Mouse (Mus musculus) stomach, embryonic 14.5 days (tissue): ENCODE data around the gene Ubap2l. TPM values are rescaled to one million over a fixed set of nuclear protein-coding genes. Genes with fewer than 3 reads are reported as not detected.

Source experiments
- microRNA counts: library from miRNA; unstranded; fragments of <30 nt; microRNA quantifications from one replicate; lab custom pipeline; 2016
- microRNA-seq: library from miRNA; unstranded; fragments of <30 nt; microRNA quantifications from one replicate; pipeline ENCODE4, GENCODE M21; 2016
- polyA plus RNA-seq: library from polyadenylated mRNA; unstranded; fragments of >200 nt; fragmentation: Nextera tagmentation; extraction: Ambion mirVana; gene quantifications from 2 replicates; pipeline ENCODE4 v1.2.1, GENCODE M21; 2014

Ubap2l gene
- polyA plus RNA-seq, 1 experiment from 2014 or later = 258 TPM

MicroRNA genes within 50 kb of the gene (microRNA counts, 519-probe panel; counts per million panel counts)
- microRNA mmu-miR-190b (lab: Ali Mortazavi, UCI) = 3,480 counts per million, percentile 68 among the panel's probes with 10 or more counts

Small RNA genes lying within 50 kb of the gene (microRNA-seq; reads per million reads assigned to microRNA genes)
- 14.8 reads per million, percentile 25 among the genes with 10 or more reads in this experiment for gene Mir190b
- 1.3 reads per million for gene Mir7669

Other genes with a start within 250 kb of the Ubap2l start
- 4.0 and 5.7 TPM in 2 replicates for gene She, start 221.3 kb downstream of the Ubap2l start, polyA plus RNA-seq
- 1.6 and 1.8 TPM in 2 replicates for gene Il6ra, start 139.4 kb downstream of the Ubap2l start, polyA plus RNA-seq
- gene Atp8b2, start 89.1 kb downstream of the Ubap2l start, polyA plus RNA-seq = 19.0 and 21.0 TPM in 2 replicates
- 122 and 123 TPM in 2 replicates for gene Hax1, start 53.8 kb downstream of the Ubap2l start, polyA plus RNA-seq
- gene 4933434E20Rik, start 992 bp downstream of the Ubap2l start, polyA plus RNA-seq = 157 and 162 TPM in 2 replicates
- gene Tpm3, start 20.0 kb upstream of the Ubap2l start, polyA plus RNA-seq = 533 and 553 TPM in 2 replicates
- 0.69 and 0.98 TPM in 2 replicates for gene Nup210l, start 51.5 kb upstream of the Ubap2l start, polyA plus RNA-seq
- 2,110 and 2,351 TPM in 2 replicates for gene Rps27, start 161.0 kb upstream of the Ubap2l start, polyA plus RNA-seq
- gene Rab13, start 161.1 kb upstream of the Ubap2l start, polyA plus RNA-seq = 17.7 and 18.1 TPM in 2 replicates
- 112 and 116 TPM in 2 replicates for gene Jtb, start 179.0 kb upstream of the Ubap2l start, polyA plus RNA-seq
- 20.6 and 21.4 TPM in 2 replicates for gene Creb3l4, start 190.9 kb upstream of the Ubap2l start, polyA plus RNA-seq
- gene Slc39a1, start 195.5 kb upstream of the Ubap2l start, polyA plus RNA-seq = 114 and 119 TPM in 2 replicates
- 18.8 and 21.4 TPM in 2 replicates for gene Crtc2, start 201.5 kb upstream of the Ubap2l start, polyA plus RNA-seq
- 3.0 and 3.6 TPM in 2 replicates for gene Dennd4b, start 212.6 kb upstream of the Ubap2l start, polyA plus RNA-seq
- 22.3 and 28.7 TPM in 2 replicates for gene Gatad2b, start 240.6 kb upstream of the Ubap2l start, polyA plus RNA-seq